Mouse (Mus musculus) mouse trophoblast stem cell (cell line): ENCODE results near the gene Schip1.

ENCODE experiments used
- in situ Hi-C, 2 experiments: fragments of 300-500 bp; cut with MseI, MboI; formaldehyde crosslinking; loops; 2 replicates in 1 of 2; 3 replicates in 1 of 2; pipeline ENCODE4 v1.15.1; 2025

Gene Schip1

GRCm38 (mm10) chr3:68269251-68269650, 204.6 kb downstream of the Schip1 start:
- in situ Hi-C loops: no loop called here

DNA sequence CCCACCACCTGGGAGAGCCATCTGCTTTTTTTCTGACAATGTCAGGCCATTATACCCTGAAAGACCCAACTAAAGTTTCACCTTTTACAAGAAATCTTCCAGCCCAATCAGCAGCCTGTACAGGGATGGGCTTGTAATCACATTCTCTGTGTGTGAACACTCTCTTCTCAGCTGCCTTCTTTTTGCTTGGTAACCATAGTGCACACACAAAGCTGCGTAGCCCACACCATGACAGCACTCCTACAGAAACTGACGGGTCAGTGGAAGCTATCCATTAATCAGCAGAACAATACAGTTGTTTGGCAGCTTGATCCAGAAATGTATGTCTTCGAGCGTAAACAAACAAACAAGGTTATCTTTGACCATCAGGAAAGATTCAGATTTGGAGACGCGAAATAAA, 205.6 kb downstream of the Schip1 start:
- in situ Hi-C loops: no loop called here

DNA sequence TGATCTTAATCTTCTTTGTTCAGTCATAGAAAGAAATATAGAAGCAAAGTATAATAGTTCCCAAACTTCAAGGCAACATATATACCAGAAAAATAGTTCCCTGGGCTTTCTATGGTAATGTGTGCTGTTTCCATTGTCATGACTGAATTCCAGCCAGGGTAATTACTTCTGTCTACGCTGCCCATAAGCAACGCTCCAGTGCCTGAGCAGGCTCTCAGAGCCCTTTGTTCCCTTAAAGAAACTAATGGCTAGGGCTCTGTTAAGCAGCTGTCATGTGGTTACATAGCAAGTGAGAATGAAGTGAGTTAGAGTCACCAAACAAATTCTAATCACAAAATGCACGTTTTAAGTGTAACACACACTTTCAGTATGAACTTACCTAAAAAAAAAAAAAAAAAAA, 206.9 kb downstream of the Schip1 start:
- in situ Hi-C loops: no loop called here

DNA sequence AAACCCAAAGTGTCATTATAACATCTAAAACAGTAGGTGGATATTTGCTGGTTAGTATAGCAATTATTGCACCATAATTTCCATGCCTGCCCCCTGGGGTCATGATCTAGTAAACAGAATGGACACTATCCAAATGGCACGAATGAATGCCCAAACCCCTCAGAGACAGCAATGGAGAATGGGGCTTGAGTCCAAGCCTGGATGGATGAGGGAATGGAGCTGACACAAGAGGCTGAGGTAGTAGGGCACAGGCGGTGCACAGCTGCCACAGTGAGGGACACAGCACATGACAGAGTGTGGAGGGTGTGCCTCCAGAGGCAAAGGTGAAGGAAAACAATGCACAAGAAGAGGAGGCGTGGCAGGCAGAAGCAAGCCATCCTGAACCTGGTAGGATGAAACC, 207.3 kb downstream of the Schip1 start:
- in situ Hi-C loops: no loop called here

DNA sequence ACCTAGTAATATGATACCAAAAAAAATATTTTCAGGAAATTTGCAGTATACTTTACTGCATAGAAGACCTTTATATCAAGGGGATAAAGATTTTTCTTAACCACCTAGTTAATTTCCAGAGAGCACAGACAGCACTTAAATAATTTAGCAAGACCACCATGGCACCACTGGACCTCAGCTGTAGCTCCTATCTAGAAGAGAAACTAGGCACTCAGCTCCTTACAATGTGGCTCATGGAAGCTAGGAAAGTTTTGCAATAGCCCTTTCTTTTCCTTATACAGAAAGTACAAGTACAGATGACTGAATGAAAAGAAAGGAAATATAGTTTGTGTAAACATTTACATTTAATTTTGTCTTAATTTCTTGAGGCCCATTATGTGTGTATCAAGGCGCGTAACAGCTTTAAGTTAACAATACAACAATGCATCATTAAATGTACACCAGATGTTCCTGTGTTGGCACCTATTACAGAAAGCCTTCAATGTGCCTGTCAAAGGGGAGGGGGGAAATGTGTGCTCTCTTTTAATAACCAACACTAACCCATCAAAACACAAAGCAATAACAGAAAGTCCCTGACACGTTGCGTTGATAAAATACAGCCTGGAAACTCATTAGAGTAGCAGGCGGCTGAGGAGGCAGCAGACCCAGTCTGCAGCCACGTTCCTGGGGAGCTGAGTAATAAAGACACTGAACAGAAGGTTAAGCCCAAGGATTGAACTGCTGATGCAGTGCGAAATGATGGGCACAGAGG, 218.4 kb downstream of the Schip1 start:
- in situ Hi-C loops: no loop called here

GRCm38 (mm10) chr3:68283595-68283991, 219.0 kb downstream of the Schip1 start:
- in situ Hi-C loops: no loop called here

GRCm38 (mm10) chr3:68284500-68284899, 219.9 kb downstream of the Schip1 start:
- in situ Hi-C loops: no loop called here

DNA sequence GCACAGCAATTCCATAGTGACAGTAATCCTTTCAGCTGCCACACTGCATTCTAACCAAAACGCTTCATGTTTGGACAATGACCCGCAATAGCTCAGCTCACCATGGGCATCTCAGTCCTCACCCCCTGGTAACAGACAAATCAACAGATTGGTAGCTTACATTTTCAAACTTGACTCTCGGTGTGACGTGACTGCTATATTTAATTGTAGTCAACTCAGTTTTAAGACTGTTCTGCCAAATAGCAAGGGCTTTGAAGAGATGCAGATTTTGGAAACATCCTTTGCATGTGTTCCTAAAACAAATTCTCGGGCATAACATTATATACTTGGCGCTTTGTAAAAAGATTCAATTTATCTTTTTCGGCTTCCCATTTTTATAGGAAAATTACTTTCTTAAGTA, 232.2 kb downstream of the Schip1 start:
- in situ Hi-C loops: no loop called here

GRCm38 (mm10) chr3:68305647-68306046, 241.0 kb downstream of the Schip1 start:
- in situ Hi-C loops: no loop called here

DNA sequence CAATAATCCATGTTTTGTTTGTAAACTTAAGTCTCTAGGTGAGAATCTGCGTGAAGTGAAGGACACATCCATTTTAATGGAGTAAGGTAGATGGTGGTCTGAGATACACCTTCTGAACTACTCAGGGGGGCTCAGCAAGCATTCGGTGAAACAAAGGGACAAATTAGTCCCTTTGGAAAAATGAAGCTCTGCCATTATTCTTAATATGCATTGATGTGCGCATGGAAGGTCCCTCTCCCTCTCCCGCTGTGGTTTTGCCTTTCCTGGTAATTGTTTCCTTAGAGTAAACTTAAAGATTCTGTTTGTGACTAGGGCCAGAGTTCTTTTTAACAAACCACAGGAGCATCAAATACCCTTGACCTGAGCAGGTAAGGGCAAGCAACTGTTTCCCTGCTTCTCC, 242.1 kb downstream of the Schip1 start:
- in situ Hi-C loops: no loop called here

GRCm38 (mm10) chr3:68325575-68325974, 261.0 kb downstream of the Schip1 start:
- in situ Hi-C loops: no loop called here

DNA sequence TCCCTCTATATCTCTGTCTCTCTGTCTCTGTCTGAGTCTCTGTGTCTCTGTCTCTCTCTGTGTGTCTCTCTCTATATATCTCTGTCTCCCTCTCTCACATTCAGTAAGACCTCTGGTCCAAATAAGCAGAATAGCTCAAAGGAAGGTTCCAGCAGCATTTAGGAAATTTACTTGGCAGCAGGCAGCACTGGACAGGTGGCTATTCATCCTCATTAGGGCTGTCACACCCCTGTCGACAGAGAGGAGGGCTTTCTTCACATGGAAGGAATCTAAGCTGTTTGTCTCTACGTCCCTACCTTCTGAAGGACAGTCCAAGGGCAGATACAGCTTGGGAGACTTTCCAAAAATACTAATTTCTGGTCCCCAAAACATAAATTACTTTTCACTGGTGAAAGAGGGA, 267.9 kb downstream of the Schip1 start:
- in situ Hi-C loops: no loop called here

- in situ Hi-C loops: no loop called here
Measured at GRCm38 (mm10) chr3:68335501-68335900, 270.9 kb downstream of the Schip1 start.

DNA sequence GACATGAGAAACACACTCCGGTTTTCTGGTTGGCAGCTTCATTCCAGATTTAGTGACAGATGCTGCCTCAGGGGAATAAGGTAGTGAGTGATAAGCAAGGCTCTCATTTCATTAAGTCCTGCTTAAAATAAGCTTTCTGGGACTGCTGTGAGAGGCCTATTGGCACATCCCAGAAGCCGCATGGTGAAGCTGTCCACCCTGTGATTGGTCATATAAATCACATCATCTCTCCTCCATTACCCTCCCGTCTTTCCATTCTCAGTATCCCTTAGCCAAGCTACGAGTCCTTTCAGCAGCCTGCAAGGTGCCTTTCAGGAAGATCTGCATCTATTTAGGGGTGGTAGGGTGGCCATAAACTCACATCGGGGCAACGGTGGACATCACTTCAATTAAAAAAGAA, 286.0 kb downstream of the Schip1 start:
- in situ Hi-C loops: no loop called here

DNA sequence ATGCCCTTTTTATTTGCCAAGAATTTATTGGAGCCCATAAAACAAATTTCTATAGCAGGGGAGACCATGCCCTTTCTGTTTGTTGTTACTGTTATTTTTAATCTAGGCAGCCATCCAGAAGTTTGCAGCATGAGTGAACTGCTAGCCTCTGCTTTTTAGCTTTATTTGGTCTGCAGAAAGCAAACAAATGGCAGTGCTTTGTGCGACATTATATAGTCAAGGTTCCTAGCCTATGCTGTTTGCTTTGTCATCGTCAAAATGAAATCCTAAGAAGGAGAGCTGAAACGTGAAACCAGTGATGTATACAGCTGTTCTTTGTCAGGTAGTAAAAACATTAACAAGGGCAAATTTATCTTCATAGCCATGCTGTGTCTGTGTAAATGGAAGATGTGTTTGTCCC, 286.9 kb downstream of the Schip1 start:
- in situ Hi-C loops: no loop called here

- in situ Hi-C loops: no loop called here
Measured at GRCm38 (mm10) chr3:68352961-68353360, 288.4 kb downstream of the Schip1 start.

DNA sequence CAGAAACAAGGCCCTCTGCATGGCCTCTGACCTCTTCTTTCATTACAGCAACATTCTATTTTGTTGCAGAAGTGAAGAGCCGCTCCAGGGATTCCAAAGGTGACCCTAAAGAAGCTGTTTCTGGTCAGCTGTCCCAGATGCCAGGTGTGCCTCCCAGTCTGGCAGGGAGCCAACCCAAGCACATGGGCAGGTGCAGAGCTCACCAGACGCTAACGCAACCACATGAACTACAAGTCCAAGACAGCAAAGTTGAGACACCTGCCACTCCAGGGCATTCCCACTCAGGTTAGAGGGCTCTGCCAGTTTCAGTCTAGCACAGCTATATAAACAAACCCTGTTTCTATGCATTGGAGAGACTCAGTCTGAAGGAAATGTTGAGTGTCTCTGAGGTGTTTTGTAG, 288.9 kb downstream of the Schip1 start:
- in situ Hi-C loops: no loop called here

DNA sequence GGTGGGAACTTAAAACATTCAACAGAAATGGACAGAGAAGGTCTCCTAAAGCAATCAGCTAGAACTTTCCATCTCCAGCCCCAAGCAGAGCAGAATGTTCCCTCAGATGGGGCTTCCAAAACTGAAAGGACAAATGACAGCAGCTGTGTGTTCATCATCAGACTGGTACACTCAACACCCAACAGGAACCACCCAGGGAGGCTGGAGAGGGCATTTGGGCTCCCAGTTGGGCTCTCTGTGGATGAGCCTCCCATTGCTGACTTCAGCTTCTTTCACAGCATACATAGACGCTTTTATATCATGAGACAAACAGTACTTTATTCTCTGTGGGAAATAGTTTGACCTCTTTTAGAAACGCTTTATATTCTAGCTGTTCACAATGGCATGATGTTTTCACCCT, 291.9 kb downstream of the Schip1 start:
- in situ Hi-C loops: no loop called here

- in situ Hi-C loops: no loop called here
Measured at GRCm38 (mm10) chr3:68368029-68368428, 303.4 kb downstream of the Schip1 start.

DNA sequence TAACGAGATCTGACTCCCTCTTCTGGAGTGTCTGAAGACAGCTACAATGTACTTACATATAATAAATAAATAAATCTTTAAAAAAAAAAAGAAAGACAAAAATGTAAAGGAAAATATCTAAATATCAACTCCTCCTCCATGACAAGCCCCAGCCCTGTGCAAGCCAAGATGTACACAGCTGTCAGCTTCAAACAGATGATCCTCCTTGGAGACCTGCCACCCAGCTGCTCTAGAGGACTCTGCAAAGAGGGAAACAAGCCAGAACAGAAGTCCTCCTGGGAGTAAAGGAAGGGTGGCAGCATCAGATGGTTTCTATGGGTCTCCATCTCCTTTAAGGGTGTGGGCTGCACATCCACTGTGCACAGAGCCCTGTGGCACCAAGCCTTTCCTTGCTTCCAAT, 308.3 kb downstream of the Schip1 start:
- in situ Hi-C loops: no loop called here

GRCm38 (mm10) chr3:68375100-68375508, 310.5 kb downstream of the Schip1 start:
- in situ Hi-C loops: no loop called here

GRCm38 (mm10) chr3:68377452-68378198, 313.0 kb downstream of the Schip1 start:
- in situ Hi-C loops: no loop called here

GRCm38 (mm10) chr3:68378799-68379198, 314.2 kb downstream of the Schip1 start:
- in situ Hi-C loops: no loop called here
